Mouse (Mus musculus): ENCODE measurements around the gene Sfxn3. TPM values are rescaled to one million over a fixed set of nuclear protein-coding genes. Genes with fewer than 3 reads are reported as not detected.
A peak's percentile ranks its signal among the peaks of the same experiment; 100 is the strongest.

Gene Sfxn3
- total RNA-seq, 2 experiments from 2014 or later: 89.4 to 103 TPM

GRCm38 (mm10) chr19:45075323-45076035 is 28.2 kb downstream of the Sfxn3 start:
- no peak for DNase-seq (ENCODE audit: low spot score in 2 of 2)

- no peak for DNase-seq (ENCODE audit: low spot score in 2 of 2)
These were observed 28.8 kb downstream of the Sfxn3 start for GRCm38 (mm10) chr19:45076036-45076575.

- DNase-seq (ENCODE audit: low spot score in 2 of 2): no peak
These were observed 29.5 kb downstream of the Sfxn3 start for GRCm38 (mm10) chr19:45076586-45077510.

- no peak for DNase-seq (ENCODE audit: low spot score in 2 of 2)
These were observed 30.7 kb downstream of the Sfxn3 start for GRCm38 (mm10) chr19:45077742-45078645.

- DNase-seq (ENCODE audit: low spot score in 2 of 2): no peak
These were observed 31.9 kb downstream of the Sfxn3 start for GRCm38 (mm10) chr19:45078971-45079764.

GRCm38 (mm10) chr19:45079769-45080515 is 32.6 kb downstream of the Sfxn3 start:
- no peak for DNase-seq (ENCODE audit: low spot score in 2 of 2)

- DNase-seq (ENCODE audit: low spot score in 2 of 2): no peak
These were observed 33.4 kb downstream of the Sfxn3 start for GRCm38 (mm10) chr19:45080711-45081110.

- peak in 1 of 2 experiments; percentile 65 for DNase-seq (ENCODE audit: low spot score in 2 of 2)
These were observed 34.0 kb downstream of the Sfxn3 start for GRCm38 (mm10) chr19:45081279-45081678.

- no peak for DNase-seq (ENCODE audit: low spot score in 2 of 2)
These were observed 34.7 kb downstream of the Sfxn3 start for GRCm38 (mm10) chr19:45081841-45082550.

GRCm38 (mm10) chr19:45097868-45098267 is 50.6 kb downstream of the Sfxn3 start:
- DNase-seq (ENCODE audit: low spot score in 2 of 2): no peak

- no peak for DNase-seq (ENCODE audit: low spot score in 2 of 2)
These were observed 53.4 kb downstream of the Sfxn3 start for GRCm38 (mm10) chr19:45100486-45101270.

- no peak for DNase-seq (ENCODE audit: low spot score in 2 of 2)
These were observed 58.3 kb downstream of the Sfxn3 start for GRCm38 (mm10) chr19:45105591-45105990.

Other genes with a start within 250 kb of the Sfxn3 start
- 10 to 100 TPM; 40.1 to 41.9 TPM for gene Slf2, start 116.4 kb upstream of the Sfxn3 start, total RNA-seq (2021)
- gene Sema4g, start 58.4 kb upstream of the Sfxn3 start, total RNA-seq (2021): 10 to 100 TPM; 19.1 to 20.8 TPM
- gene Twnk, start 41.8 kb upstream of the Sfxn3 start, total RNA-seq (2021): 10 to 100 TPM; 15.6 to 16.5 TPM
- 10 to 100 TPM; 40.6 to 42.2 TPM for gene Mrpl43, start 41.1 kb upstream of the Sfxn3 start, total RNA-seq (2021)
- 10 to 100 TPM; 32.0 to 35.6 TPM for gene Lzts2, start 33.1 kb upstream of the Sfxn3 start, total RNA-seq (2021)
- 1 to 10 TPM; 1.8 to 2.6 TPM for gene Pdzd7, start 1.8 kb upstream of the Sfxn3 start, total RNA-seq (2021)
- 1 to 10 TPM; 1.3 to 2.4 TPM for gene Kazald1, start 27.7 kb downstream of the Sfxn3 start, total RNA-seq (2021)
- gene Tlx1, start 103.2 kb downstream of the Sfxn3 start, total RNA-seq (2021): not detected
- gene Lbx1, start 188.3 kb downstream of the Sfxn3 start, total RNA-seq (2021): not detected